Mouse (Mus musculus) ovary, adult 10 weeks (tissue): Measurements from ENCODE around the gene Dlg1. TPM values are rescaled to one million over a fixed set of nuclear protein-coding genes. Genes with fewer than 3 reads are reported as not detected.

ENCODE experiments used
- polyA plus RNA-seq: library from polyadenylated mRNA; stranded (reverse); fragments of 350-450 nt; fragmentation: Illumina TruSeq; extraction: RNeasy Lipid Tissue Mini Kit (QIAGEN cat#74804); gene quantifications from one replicate; pipeline ENCODE4 v1.2.3, GENCODE M21; 2014

Gene Dlg1
- polyA plus RNA-seq, result 142 TPM

GRCm38 (mm10) chr16:31663379-31664286 is at the start of gene Dlg1:
Dlg1 (plus strand) TSS chr16:31663443.

GRCm38 (mm10) chr16:31878573-31879257 is 215.5 kb downstream of the Dlg1 start, which contains the start of gene Meltf:
Meltf (plus strand) TSS chr16:31878810.

Other genes with a start within 250 kb of the Dlg1 start
- 1.3 TPM for gene Bdh1, start 241.2 kb upstream of the Dlg1 start, polyA plus RNA-seq
- not detected for gene Meltf, start 215.4 kb downstream of the Dlg1 start, polyA plus RNA-seq